Mouse (Mus musculus) liver, postnatal 0 days (tissue): ENCODE data around the gene Spef2. TPM values are rescaled to one million over a fixed set of nuclear protein-coding genes. Genes with fewer than 3 reads are reported as not detected.

Experiments
- ATAC-seq: fragments of 200-750 bp; cut with Nextera tagmentation; 2 replicates; pipeline ENCODE4 v1.8.0; 2017; ENCODE audit warnings: mild to moderate bottlenecking, moderate library complexity
- DNase-seq: peaks from one replicate; pipeline ENCODE4 v3.0.0-alpha.2; 2016
- H3K27ac ChIP-seq: fragments of 300-500 bp; sonication (generic); 2 replicates; pipeline ENCODE4 v1.5.1; 2014; ENCODE audit warnings: antibody characterized with exemption, moderate library complexity, mild to moderate bottlenecking, low read depth
- H3K27me3 ChIP-seq: fragments of 300-500 bp; sonication (generic); 2 replicates; pipeline ENCODE4 v1.6.1; 2014; ENCODE audit warnings: low read length, control low read depth, mixed read lengths; ENCODE audit not compliant: insufficient read depth
- H3K36me3 ChIP-seq: fragments of 300-500 bp; sonication (generic); replicated peaks from 2 replicates; pipeline ENCODE4 v1.6.1; 2014; ENCODE audit warnings: mild to moderate bottlenecking, control low read depth, low read length, moderate library complexity, mixed read lengths; ENCODE audit not compliant: insufficient read depth
- H3K4me1 ChIP-seq: fragments of 300-500 bp; sonication (generic); 2 replicates; pipeline ENCODE4 v1.6.1; 2014; ENCODE audit warnings: antibody characterized with exemption, mild to moderate bottlenecking, control low read depth; ENCODE audit not compliant: insufficient read depth
- H3K4me2 ChIP-seq: fragments of 300-500 bp; sonication (generic); 2 replicates; pipeline ENCODE4 v1.6.1; 2014; ENCODE audit warnings: low read depth, mild to moderate bottlenecking, low read length, moderate library complexity, mixed read lengths
- H3K4me3 ChIP-seq: fragments of 300-500 bp; sonication (generic); 2 replicates; pipeline ENCODE4 v1.5.1; 2014; ENCODE audit warnings: low read depth, low read length
- H3K9ac ChIP-seq: fragments of 300-500 bp; sonication (generic); replicated peaks from 2 replicates; pipeline ENCODE4 v1.6.1; 2014; ENCODE audit warnings: mild to moderate bottlenecking, moderate library complexity
- H3K9me3 ChIP-seq: fragments of 300-500 bp; sonication (generic); 2 replicates; pipeline ENCODE4 v1.6.1; 2016; ENCODE audit warnings: mild to moderate bottlenecking, control low read depth, low read length, mixed read lengths
- CTCF ChIP-seq: sonication (generic); IDR thresholded peaks from 2 replicates; pipeline ENCODE4 v1.5.1; 2016; ENCODE audit warnings: antibody characterized with exemption, low read depth
- EP300 ChIP-seq: IDR thresholded peaks from 2 replicates; pipeline ENCODE4 v1.6.1; 2016; ENCODE audit warnings: antibody characterized with exemption, low read depth, mild to moderate bottlenecking
- WGBS: fragments of 180-500 bp; shearing (Covaris S2); extraction: QIAGEN DNeasy Blood & Tissue Kit; methylation state at CpG from one replicate; pipeline ENCODE4 v1.1.7; 2014; ENCODE audit not compliant: insufficient replicate concordance; 5-methylcytosine and 5-hydroxymethylcytosine counted together
- polyA plus RNA-seq: library from polyadenylated mRNA; unstranded; fragments of >200 nt; fragmentation: Nextera tagmentation; extraction: Ambion mirVana; gene quantifications from 2 replicates; pipeline ENCODE4 v1.2.1, GENCODE M21; 2015

Gene Spef2
- polyA plus RNA-seq, 1 experiment from 2014 or later: 0.12 TPM

DNA sequence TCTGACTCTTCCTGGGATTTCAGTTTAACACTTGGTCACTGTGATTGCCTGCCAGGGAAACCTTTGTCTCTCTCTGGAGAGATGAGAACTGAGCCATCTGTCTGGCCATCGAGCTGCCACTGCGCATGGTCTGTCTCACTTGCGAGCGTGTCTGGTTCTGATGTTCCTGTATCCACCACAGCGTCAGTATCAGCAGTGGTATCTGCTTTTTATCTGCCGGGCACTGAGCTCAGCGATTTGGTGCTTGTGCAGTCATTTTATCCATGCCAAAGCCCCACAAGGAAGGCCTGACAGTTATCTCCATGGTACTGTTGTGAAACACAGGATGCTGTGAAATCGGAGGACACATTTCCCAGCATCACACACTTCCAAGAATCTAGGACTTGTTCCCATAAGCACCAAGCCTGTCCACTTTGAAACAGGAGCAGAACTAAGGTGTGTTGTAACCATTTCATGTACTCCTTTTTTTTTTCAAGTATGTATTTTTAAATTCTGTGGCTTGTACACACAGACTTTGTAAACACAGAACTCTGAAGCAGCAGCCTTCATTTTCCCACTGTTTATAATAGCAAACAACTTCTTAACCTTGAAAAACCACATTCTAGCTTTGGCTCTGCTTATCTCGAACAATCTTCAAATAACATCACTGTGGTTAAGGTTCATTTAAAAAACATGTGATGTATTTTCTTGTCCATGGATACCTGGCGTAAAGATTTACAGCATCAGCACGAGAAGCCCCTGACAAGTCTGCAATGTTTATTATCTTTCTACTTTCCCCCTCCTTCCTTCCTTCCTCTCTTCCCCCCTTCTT lies 168.0 kb downstream of the Spef2 start:
- no peaks in the 10 kb centered on the region for H3K27me3 ChIP-seq
- 46% methylated on average over 11 of the region's 11 CpGs for WGBS
- H3K4me1 ChIP-seq: no peaks in the 10 kb centered on the region
- ATAC-seq (no peak), DNase-seq (no peak)
- no peak for TF ChIP-seq EP300
- no peak for TF ChIP-seq CTCF
- no peaks in the 10 kb centered on the region for H3K36me3 ChIP-seq
- H3K4me3 ChIP-seq: no peak overlapping the region
- H3K27ac ChIP-seq: no peak overlapping the region
- no peak overlapping the region for H3K9ac ChIP-seq
- H3K4me2 ChIP-seq: no peak overlapping the region
- no peaks in the 10 kb centered on the region for H3K9me3 ChIP-seq

DNA sequence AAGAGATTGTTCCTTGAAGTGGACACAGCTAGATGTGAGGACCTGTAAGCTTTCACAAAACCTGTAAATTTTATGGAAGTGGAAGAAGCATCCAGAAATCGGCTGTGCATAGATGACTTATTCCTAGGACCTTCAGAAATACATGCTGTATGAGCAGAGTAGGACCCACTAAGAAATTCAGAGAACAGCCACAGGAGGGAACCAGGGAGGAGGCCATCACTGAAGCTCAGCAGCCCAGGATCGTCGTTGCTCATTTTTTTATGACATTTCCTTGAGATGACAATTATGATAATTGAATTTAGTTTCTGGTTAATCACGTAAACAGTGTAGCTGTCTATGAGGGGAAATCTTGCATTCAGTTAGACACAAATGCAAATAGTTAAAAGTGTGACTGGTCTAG lies 171.4 kb downstream of the Spef2 start:
- H3K27ac ChIP-seq: no peak overlapping the region
- H3K27me3 ChIP-seq: no peaks in the 10 kb centered on the region
- 54% methylated on average over 4 of the region's 4 CpGs for WGBS
- DNase-seq (no peak), ATAC-seq (no peak)
- no peaks in the 10 kb centered on the region for H3K36me3 ChIP-seq
- no peak overlapping the region for H3K4me2 ChIP-seq
- no peak overlapping the region for H3K9ac ChIP-seq
- no peaks in the 10 kb centered on the region for H3K4me1 ChIP-seq
- no peak overlapping the region for H3K4me3 ChIP-seq
- peak; percentile 51 for TF ChIP-seq CTCF
- TF ChIP-seq EP300: no peak
- H3K9me3 ChIP-seq: no peaks in the 10 kb centered on the region

DNA sequence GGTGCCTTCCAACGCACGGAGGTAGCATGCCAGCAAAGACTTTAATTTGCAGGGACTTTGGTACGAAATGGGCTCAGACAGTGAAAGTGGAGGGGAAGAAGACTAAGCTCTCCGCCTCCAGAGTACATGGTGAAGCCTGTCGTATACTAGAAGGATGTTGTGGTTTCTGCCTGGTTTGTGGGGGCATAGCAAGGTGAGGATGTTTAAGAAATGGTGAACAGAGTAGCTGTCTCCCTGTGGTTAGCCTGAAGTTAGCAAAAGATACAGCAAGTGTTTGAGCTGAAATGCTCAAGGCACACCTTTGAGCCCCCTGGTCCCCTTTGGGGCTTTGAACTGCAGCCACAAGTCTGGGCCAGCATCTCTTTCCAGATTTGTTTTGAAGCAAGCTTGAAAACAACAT lies 173.9 kb downstream of the Spef2 start:
- H3K9ac ChIP-seq: no peak overlapping the region
- H3K4me3 ChIP-seq: no peak overlapping the region
- no peak for ATAC-seq
- no peaks in the 10 kb centered on the region for H3K4me1 ChIP-seq
- DNase-seq: no peak
- H3K9me3 ChIP-seq: no peaks in the 10 kb centered on the region
- TF ChIP-seq EP300 (no peak), CTCF (no peak)
- no peaks in the 10 kb centered on the region for H3K27me3 ChIP-seq
- 45% methylated on average over 5 of the region's 5 CpGs for WGBS
- H3K27ac ChIP-seq: no peak overlapping the region
- H3K4me2 ChIP-seq: no peak overlapping the region
- H3K36me3 ChIP-seq: no peaks in the 10 kb centered on the region

DNA sequence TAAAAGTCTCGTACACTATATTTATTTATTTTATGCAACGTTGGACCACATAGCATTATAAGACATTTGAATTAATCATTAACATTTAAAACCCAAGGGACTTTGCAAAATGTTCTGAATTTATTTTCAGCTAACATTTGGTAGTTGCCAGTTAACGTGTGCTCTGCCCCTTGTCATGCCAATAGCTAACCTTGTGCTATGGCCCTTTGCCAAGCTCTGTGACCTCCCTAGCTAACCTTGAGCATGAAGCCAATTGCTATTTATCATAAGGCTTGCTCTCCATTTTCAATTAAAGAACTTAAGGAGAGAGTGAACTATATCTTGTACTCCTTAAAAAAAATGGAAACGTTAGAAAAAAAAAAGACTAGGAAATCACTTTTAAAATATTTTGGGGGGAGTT lies 175.3 kb downstream of the Spef2 start:
- WGBS: 75% methylated on average over 4 of the region's 4 CpGs
- TF ChIP-seq EP300: no peak
- TF ChIP-seq CTCF: no peak
- no peak for ATAC-seq
- Histone ChIP-seq H3K4me3 (no peak overlapping the region), H3K9ac (no peak overlapping the region), H3K4me2 (no peak overlapping the region), H3K36me3 (no peaks in the 10 kb centered on the region), H3K27ac (no peak overlapping the region), H3K27me3 (no peaks in the 10 kb centered on the region), H3K4me1 (no peaks in the 10 kb centered on the region), H3K9me3 (no peaks in the 10 kb centered on the region)
- DNase-seq: no peak

DNA sequence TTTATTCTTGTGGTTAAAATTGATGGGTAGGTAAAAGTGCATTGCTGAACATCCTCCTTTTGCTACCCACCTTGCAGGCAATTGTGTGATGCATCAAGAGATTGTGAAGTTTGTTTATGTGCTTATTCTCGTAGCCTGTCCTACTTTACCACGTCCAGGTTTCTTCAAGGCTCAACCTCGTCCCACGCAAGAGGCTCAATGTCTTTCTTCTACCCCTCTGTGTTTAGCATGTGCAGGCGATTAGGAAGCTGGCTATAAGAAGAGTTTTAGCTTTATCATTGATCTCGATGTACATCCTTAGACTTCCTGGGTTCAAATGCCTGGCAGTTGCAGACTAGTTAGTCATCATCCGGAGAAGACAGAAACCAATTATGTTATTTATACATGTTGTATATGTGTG lies 176.0 kb downstream of the Spef2 start:
- no peaks in the 10 kb centered on the region for H3K36me3 ChIP-seq
- ATAC-seq: no peak
- H3K9ac ChIP-seq: no peak overlapping the region
- TF ChIP-seq EP300 (no peak), CTCF (no peak)
- H3K4me1 ChIP-seq: no peaks in the 10 kb centered on the region
- WGBS: 69% methylated on average over 7 of the region's 7 CpGs
- no peak overlapping the region for H3K4me3 ChIP-seq
- H3K9me3 ChIP-seq: no peaks in the 10 kb centered on the region
- no peak for DNase-seq
- H3K4me2 ChIP-seq: no peak overlapping the region
- H3K27me3 ChIP-seq: no peaks in the 10 kb centered on the region
- H3K27ac ChIP-seq: no peak overlapping the region

DNA sequence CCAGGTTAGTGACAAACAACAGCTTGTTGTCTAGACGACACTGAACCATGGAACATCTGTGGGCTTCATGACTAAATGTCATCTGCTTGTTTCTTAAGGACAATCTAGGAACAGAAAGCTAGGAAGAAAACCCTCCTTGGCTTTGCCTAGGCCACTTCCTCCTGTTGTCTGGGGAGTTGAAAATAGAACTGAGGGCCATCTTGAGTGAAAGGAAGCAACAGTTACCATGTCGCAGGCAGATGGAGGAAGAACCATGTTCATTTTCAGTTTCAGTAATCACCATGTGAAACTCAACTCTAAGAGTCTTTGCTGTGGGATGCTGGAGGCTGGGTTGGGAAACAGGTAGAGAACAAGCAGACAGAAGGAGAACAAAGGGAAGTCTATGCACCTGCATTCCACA lies 176.8 kb downstream of the Spef2 start:
- Histone ChIP-seq H3K27ac (no peak overlapping the region), H3K4me2 (no peak overlapping the region), H3K4me3 (no peak overlapping the region), H3K4me1 (no peaks in the 10 kb centered on the region), H3K27me3 (no peaks in the 10 kb centered on the region), H3K9me3 (no peaks in the 10 kb centered on the region), H3K36me3 (no peaks in the 10 kb centered on the region), H3K9ac (no peak overlapping the region)
- no peak for ATAC-seq
- 48% methylated on average over 2 of the region's 2 CpGs for WGBS
- TF ChIP-seq EP300 (no peak), CTCF (no peak)
- no peak for DNase-seq

GRCm38 (mm10) chr15:9567316-9567715 lies 181.4 kb downstream of the Spef2 start:
- no peak for ATAC-seq

More at GRCm38 (mm10) chr15:9567316-9567715, 181.4 kb downstream of the Spef2 start:
- H3K9me3 ChIP-seq: no peaks in the 10 kb centered on the region
- no peak for DNase-seq
- H3K36me3 ChIP-seq: no peaks in the 10 kb centered on the region
- 73% methylated on average over 4 of the region's 4 CpGs for WGBS
- no peak overlapping the region for H3K4me2 ChIP-seq
- no peaks in the 10 kb centered on the region for H3K27me3 ChIP-seq
- H3K9ac ChIP-seq: no peak overlapping the region
- no peak overlapping the region for H3K4me3 ChIP-seq
- H3K4me1 ChIP-seq: no peaks in the 10 kb centered on the region
- no peak overlapping the region for H3K27ac ChIP-seq
- TF ChIP-seq EP300 (no peak), CTCF (no peak)
